Mouse (Mus musculus) embryo, embryonic 10.5 days (tissue): ENCODE data around the gene Npas1.

Experiments used
- DNase-seq: peaks from one replicate; pipeline ENCODE4 v3.0.0-alpha.2; 2015; ENCODE audit warnings: low spot score

Npas1 gene

GRCm38 (mm10) chr7:16417141-16417771, 60.3 kb downstream of the Npas1 start:
- DNase-seq, result no peak

GRCm38 (mm10) chr7:16415426-16415825, 62.1 kb downstream of the Npas1 start:
- DNase-seq, result no peak

- DNase-seq, result no peak
These were observed 64.6 kb downstream of the Npas1 start for GRCm38 (mm10) chr7:16412930-16413329.

GRCm38 (mm10) chr7:16412220-16412896, 65.2 kb downstream of the Npas1 start:
- no peak for DNase-seq

- no peak for DNase-seq
These were observed 66.4 kb downstream of the Npas1 start for GRCm38 (mm10) chr7:16411100-16411499.

- no peak for DNase-seq
These were observed 70.5 kb downstream of the Npas1 start for GRCm38 (mm10) chr7:16406978-16407377.
